Comparison of ENCODE assay signal across 17 mouse cellular contexts in genomic region chr11:103050153-103050552, GRCm38 (mm10). TPM values are rescaled to one million over a fixed set of nuclear protein-coding genes. Genes with fewer than 3 reads are reported as not detected.
DNase-seq lines count a peak whose midpoint lies in the region; TF ChIP-seq lines count a peak whose summit lies in the region.
"Had no signal": no experiment of that assay in that cellular context is flagged by ENCODE, and none has a peak within 500 bp of the region (broad histone marks: within the 10 kb centered on the region; RNA-seq: fewer than 3 reads in every experiment).

No protein-coding gene starts in this region.

- H3K27ac ChIP-seq in left cerebral cortex, adult 2 months = peak overlapping the region; percentile 70
- peak overlapping the region; percentile 82 for H3K27ac ChIP-seq in embryonic fibroblast, embryonic 13.5 days (ENCODE audit: insufficient read depth, low read length)
- no peak overlapping the region for H3K27ac ChIP-seq in hindbrain, embryonic 10.5 days
- H3K27ac ChIP-seq: kidney, postnatal 0 days; limb, embryonic 10.5 days; neural tube, embryonic 13.5 days had no signal

- DNase-seq in adrenal gland, postnatal 25 days = peak; percentile 40
- DNase-seq in adrenal gland, postnatal 36 days = no peak
- DNase-seq in left cerebral cortex, adult 2 months (ENCODE audit: extremely low spot score in 1 of 2, low spot score in 2 of 2) = no peak
- DNase-seq in left cerebral cortex, adult 8-10 months (ENCODE audit: low spot score in 2 of 2) = no peak
- peak; percentile 74 for DNase-seq in skeletal muscle tissue, adult 2 months (ENCODE audit: low read depth, low spot score)
- DNase-seq in hindbrain, embryonic 10.5 days (ENCODE audit: low spot score) = no peak
- no peak for DNase-seq in thymus, postnatal 14 days
- DNase-seq: B cell, adult 2 months; lung, postnatal 4 days; midbrain, embryonic 14.5 days; thymus, adult 18-20 months had no signal

- intact Hi-C loops in left cerebral cortex, adult 2 months (cut with DNase I) = loop anchor here (2.0 kb wide), 1 partner anchor 21 kb away; the partner anchor contains the start of genes Dcakd and Nmt1

- no peak for TF ChIP-seq CTCF in left cerebral cortex, adult 2 months (IDR thresholded peaks at IDR 0.05)
- no peak for TF ChIP-seq CTCF in embryonic fibroblast, embryonic 13.5 days (IDR thresholded peaks at IDR 0.05; ENCODE audit: borderline replicate concordance, insufficient read depth, low read length)

- TF ChIP-seq POLR2A in embryonic fibroblast, embryonic 13.5 days (IDR thresholded peaks at IDR 0.05; ENCODE audit: low read depth, low read length) = no peak

- H3K4me1 ChIP-seq in embryonic fibroblast, embryonic 13.5 days (ENCODE audit: control insufficient read depth, insufficient read depth, low read length) = peaks cover 19% of the 10 kb centered on the region
- H3K4me1 ChIP-seq in hindbrain, embryonic 10.5 days (replicated peaks) = no peaks in the 10 kb centered on the region
- H3K4me1 ChIP-seq: limb, embryonic 10.5 days had no signal

- H3K27me3 ChIP-seq in hindbrain, embryonic 10.5 days (ENCODE audit: insufficient read depth, poor library complexity, severe bottlenecking) = no peaks in the 10 kb centered on the region
- H3K27me3 ChIP-seq: neural tube, embryonic 13.5 days had no signal

- no peak overlapping the region for H3K4me3 ChIP-seq in left cerebral cortex, adult 2 months
- no peak overlapping the region for H3K4me3 ChIP-seq in embryonic fibroblast, embryonic 13.5 days (ENCODE audit: insufficient read depth, low read length)
- H3K4me3 ChIP-seq in hindbrain, embryonic 10.5 days = no peak overlapping the region
- H3K4me3 ChIP-seq: limb, embryonic 10.5 days; neural tube, embryonic 13.5 days had no signal

- peaks cover 77% of the 10 kb centered on the region for H3K36me3 ChIP-seq in hindbrain, embryonic 10.5 days

- 94% methylated on average over 9 of the region's 9 CpGs for WGBS in hindbrain, embryonic 10.5 days

- no peaks in the 10 kb centered on the region for H3K9me3 ChIP-seq in hindbrain, embryonic 10.5 days
- H3K9me3 ChIP-seq: G1E; limb, embryonic 10.5 days; neural tube, embryonic 13.5 days had no signal

RNA-seq across cellular contexts. Expression of gene Dcakd, which starts 22.0 kb away (rescaled TPM):
- 73.0 and 82.7 TPM in 2 replicates for total RNA-seq in adrenal gland, postnatal 25 days (2021)
- total RNA-seq in adrenal gland, postnatal 36 days (2021) = 10 to 100 TPM; 65.4 to 66.8 TPM
- total RNA-seq in left cerebral cortex, adult 2 months (2021) = 10 to 100 TPM; 48.3 to 50.9 TPM
- total RNA-seq in left cerebral cortex, adult 8-10 months (2022) = 10 to 100 TPM; 36.7 to 45.3 (median 40.8) TPM
- polyA plus RNA-seq in embryonic fibroblast, embryonic 13.5 days (2011; ENCODE audit: insufficient read length, low read depth, missing spikeins) = 57.7 and 66.6 TPM in 2 replicates
- 272 and 276 TPM in 2 replicates for polyA plus RNA-seq in hindbrain, embryonic 10.5 days (2016; fragmentation: Nextera tagmentation; extraction: Ambion mirVana)

RNA-seq across cellular contexts. Expression of gene Nmt1, which starts 22.2 kb away (rescaled TPM):
- 103 and 104 TPM in 2 replicates for total RNA-seq in adrenal gland, postnatal 25 days (2021)
- total RNA-seq in adrenal gland, postnatal 36 days (2021) = 100 to 1,000 TPM; 100 to 114 TPM
- total RNA-seq in left cerebral cortex, adult 2 months (2021) = 100 to 1,000 TPM; 117 to 130 TPM
- 100 to 1,000 TPM; 124 to 149 (median 129) TPM for total RNA-seq in left cerebral cortex, adult 8-10 months (2022)
- 91.1 and 111 TPM in 2 replicates for polyA plus RNA-seq in embryonic fibroblast, embryonic 13.5 days (2011; ENCODE audit: insufficient read length, low read depth, missing spikeins)
- 47.1 and 55.6 TPM in 2 replicates for polyA plus RNA-seq in hindbrain, embryonic 10.5 days (2016; fragmentation: Nextera tagmentation; extraction: Ambion mirVana)

RNA-seq across cellular contexts. Expression of gene Plcd3, which starts 51.3 kb away (rescaled TPM):
- 9.1 and 13.7 TPM in 2 replicates for total RNA-seq in adrenal gland, postnatal 25 days (2021)
- total RNA-seq in adrenal gland, postnatal 36 days (2021) = 10 to 100 TPM; 10.1 to 11.1 TPM
- 10 to 100 TPM; 16.5 to 19.0 TPM for total RNA-seq in left cerebral cortex, adult 2 months (2021)
- total RNA-seq in left cerebral cortex, adult 8-10 months (2022) = 10 to 100 TPM; 17.5 to 20.3 (median 18.0) TPM
- polyA plus RNA-seq in embryonic fibroblast, embryonic 13.5 days (2011; ENCODE audit: insufficient read length, low read depth, missing spikeins) = 5.6 and 7.1 TPM in 2 replicates
- 1.6 and 1.9 TPM in 2 replicates for polyA plus RNA-seq in hindbrain, embryonic 10.5 days (2016; fragmentation: Nextera tagmentation; extraction: Ambion mirVana)
- polyA plus RNA-seq: G1E; inflammation-experienced regulatory T-cells, adult 6 months had no signal

RNA-seq across cellular contexts. Expression of gene Acbd4, which starts 51.3 kb away (rescaled TPM):
- 92.1 and 129 TPM in 2 replicates for total RNA-seq in adrenal gland, postnatal 25 days (2021)
- 100 to 1,000 TPM; 118 to 127 TPM for total RNA-seq in adrenal gland, postnatal 36 days (2021)
- total RNA-seq in left cerebral cortex, adult 2 months (2021) = 10 to 100 TPM; 72.3 to 88.2 TPM
- 10 to 100 TPM; 82.6 to 93.2 (median 88.7) TPM for total RNA-seq in left cerebral cortex, adult 8-10 months (2022)
- 23.3 and 24.3 TPM in 2 replicates for polyA plus RNA-seq in embryonic fibroblast, embryonic 13.5 days (2011; ENCODE audit: insufficient read length, low read depth, missing spikeins)
- polyA plus RNA-seq in hindbrain, embryonic 10.5 days (2016; fragmentation: Nextera tagmentation; extraction: Ambion mirVana) = 7.7 and 8.3 TPM in 2 replicates

Comparison
In these comparisons a context has a peak if more than half of its experiments do, and no peak if none do; other contexts are left out.
1. DNase-seq: peak in adrenal gland, postnatal 25 days (single experiment) and skeletal muscle tissue, adult 2 months (single experiment); none in adrenal gland, postnatal 36 days (0 of 2), left cerebral cortex, adult 2 months (0 of 2), left cerebral cortex, adult 8-10 months (0 of 2), hindbrain, embryonic 10.5 days (single experiment) and thymus, postnatal 14 days (single experiment).